Mouse (Mus musculus): Measurements from ENCODE around the gene Tspan1. TPM values are rescaled to one million over a fixed set of nuclear protein-coding genes. Genes with fewer than 3 reads are reported as not detected.

The Tspan1 gene
- total RNA-seq, 2 experiments from 2014 or later: 0.14 TPM; not detected in 1

DNA sequence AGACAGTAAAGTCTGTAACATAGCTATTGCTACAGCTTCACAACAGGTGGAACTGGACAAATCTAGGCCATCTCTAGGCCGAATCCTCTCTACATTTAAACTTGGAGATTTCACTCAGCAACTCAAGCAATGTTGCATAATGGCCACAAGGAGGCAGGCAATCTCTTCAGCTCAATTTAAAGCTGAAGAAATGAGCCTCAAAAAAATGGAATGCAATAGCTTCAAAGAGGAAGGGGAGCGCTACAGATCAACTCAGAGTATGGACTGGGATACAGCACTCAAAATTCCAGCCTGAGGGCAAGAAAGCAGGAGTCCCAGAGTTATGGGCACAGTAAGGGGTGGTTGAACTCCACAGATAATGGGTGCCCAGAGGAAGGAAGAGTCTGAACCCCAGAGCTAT, 32.4 kb downstream of the Tspan1 start:
- peak; percentile 24 to 34 for DNase-seq

DNA sequence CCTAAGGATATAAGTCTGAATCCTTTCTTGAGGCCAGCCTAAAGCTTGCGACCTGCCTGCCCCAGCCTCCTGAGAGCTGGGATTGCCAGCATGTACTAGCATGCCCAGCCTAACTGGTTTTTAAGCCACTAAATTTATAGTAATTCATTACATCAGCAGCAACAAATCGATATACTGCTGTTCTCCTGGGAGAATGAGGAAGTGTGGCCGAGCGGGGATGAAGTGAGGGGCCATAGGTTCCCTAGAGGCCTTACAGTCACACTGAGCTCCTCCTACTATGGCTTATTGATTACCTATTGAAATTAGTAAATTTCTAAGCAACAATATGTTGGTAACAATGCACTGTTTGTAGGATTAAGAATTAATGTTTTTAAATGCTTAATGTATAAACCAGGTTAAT, 34.3 kb downstream of the Tspan1 start:
- intact Hi-C loops (cut with DNase I): no loop called here
- DNase-seq: no peak

More for the DNA sequence above, 32.4 kb downstream of the Tspan1 start:
- intact Hi-C loops (cut with DNase I): loop anchor here (2.0 kb wide), 1 partner anchor 32 kb away; the partner anchor contains the start of gene Tspan1

- intact Hi-C loops (cut with DNase I): no loop called here
Observed at GRCm38 (mm10) chr4:116127956-116128355, 39.4 kb downstream of the Tspan1 start.

DNA sequence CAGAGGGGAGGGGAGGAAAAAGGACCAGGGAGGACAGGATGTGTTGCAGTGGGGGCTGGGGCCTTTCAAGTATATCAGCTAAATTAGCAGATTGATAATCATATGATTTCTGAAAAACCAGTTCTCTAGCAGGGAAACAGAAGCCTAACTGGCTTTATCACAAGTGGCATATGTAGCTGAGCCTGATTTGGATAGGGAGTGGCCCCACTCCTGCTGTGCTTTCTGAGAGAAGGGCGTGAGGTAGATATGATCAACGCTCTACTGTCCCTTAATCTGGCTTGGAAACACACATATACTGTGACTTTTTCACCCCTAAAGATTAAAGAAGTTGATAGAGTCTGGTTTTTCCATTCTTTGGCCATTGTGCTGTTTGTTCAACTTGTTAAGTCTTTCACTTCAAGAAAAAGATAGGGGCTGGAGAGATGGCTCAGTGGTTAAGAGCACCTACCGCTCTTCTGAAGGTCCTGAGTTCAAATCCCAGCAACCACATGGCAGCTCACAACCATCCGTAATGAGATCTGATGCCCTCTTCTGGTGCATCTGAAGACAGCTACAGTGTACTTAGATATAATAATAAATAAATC, 41.5 kb downstream of the Tspan1 start:
- no peak for DNase-seq
- intact Hi-C loops (cut with DNase I): no loop called here

More at GRCm38 (mm10) chr4:116127956-116128355, 39.4 kb downstream of the Tspan1 start:
- DNase-seq: no peak

DNA sequence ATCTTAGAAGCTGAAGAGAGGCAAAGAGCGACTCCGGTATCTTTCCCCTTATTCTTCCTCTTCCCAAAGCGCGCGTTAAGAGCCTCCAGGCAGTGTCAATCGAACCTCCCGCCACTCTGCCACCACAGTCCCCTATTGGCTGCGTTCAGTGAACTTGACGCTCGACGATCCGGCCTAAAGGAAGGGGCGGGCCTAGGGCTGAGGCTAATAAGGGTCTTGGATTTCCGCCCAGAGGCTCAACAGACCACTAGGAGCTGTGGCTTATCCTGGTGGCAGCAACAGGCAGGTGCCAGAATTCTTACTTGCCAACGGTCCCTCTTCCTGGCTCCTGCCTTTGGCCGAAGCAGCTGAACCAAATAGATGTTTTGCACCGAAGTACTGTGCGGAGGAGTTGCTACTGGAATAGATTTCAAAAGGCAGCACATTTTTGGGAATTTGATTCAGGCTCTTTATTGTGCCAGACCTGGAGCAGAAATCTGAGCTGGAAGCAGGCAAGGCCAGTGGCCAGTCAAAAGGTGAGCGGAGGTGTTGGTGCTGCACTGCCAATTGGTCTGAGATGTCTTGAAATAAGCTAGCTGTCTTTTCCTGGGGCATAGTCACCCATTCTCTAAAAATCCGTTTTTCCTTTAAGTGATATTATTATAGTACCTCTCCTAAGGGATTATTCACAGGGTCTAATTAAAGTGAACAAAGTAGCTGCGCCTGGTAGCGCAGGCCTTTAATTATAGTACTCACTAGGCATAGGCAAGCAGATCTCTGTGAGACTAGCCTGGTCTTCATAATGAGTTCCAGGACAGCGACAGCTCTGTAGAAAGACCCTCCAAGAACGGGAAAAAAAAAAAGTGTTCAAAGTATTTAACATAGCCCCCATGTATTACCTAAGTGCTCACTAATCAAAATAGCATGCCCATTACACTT, 43.5 kb downstream of the Tspan1 start, which contains the start of the genes Rad54l and Pomgnt1:
Gene Rad54l, minus strand, starts transcription at position 89 of the 918 bp plus-strand sequence.
Gene Pomgnt1, plus strand, starts transcription at position 239 of the 918 bp plus-strand sequence.
- peak; percentile 89 to 91 for DNase-seq
- intact Hi-C loops (cut with DNase I): no loop called here

DNA sequence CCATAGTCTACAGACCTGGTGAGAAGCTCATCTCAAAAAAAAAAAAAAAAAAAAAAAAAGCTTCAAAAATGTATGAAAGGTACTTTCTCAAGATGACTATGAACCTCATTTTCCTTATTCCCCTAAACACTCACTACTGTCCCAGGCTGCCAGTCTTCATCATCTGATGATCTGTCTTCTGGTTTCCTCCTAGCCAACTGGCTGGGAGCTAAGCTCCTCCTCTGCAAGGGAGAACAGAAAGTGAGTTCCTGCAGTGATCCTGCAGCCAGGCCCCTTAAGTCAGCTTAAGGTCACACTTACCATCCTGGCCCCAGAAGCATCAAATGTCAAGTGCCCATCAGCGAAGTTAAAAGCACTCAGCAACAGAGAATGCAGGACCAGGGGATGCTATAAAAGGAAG, 44.6 kb downstream of the Tspan1 start:
- no peak for DNase-seq
- intact Hi-C loops (cut with DNase I): no loop called here

Other genes with a start within 250 kb of the Tspan1 start
- gene Dmbx1, start 227.7 kb downstream of the Tspan1 start, total RNA-seq (2021): not detected
- under 1 TPM; 0.60 to 0.94 TPM for gene Faah, start 149.7 kb downstream of the Tspan1 start, total RNA-seq (2021)
- gene Nsun4, start 113.7 kb downstream of the Tspan1 start, total RNA-seq (2021): 10 to 100 TPM; 23.5 to 24.8 TPM
- gene Uqcrh, start 92.5 kb downstream of the Tspan1 start, total RNA-seq (2021): 1,000 to 10,000 TPM; 1,784 to 1,838 TPM
- 10 to 100 TPM; 33.2 to 39.7 TPM for gene Lrrc41, start 92.3 kb downstream of the Tspan1 start, total RNA-seq (2021)
- gene Rad54l, start 43.9 kb downstream of the Tspan1 start, total RNA-seq (2021): 1 to 10 TPM; 3.7 TPM
- gene Pomgnt1, start 43.8 kb downstream of the Tspan1 start, total RNA-seq (2021): 10 to 100 TPM; 78.4 to 81.9 TPM
- 1 to 10 TPM; 4.6 to 5.1 TPM for gene Lurap1, start 16.3 kb downstream of the Tspan1 start, total RNA-seq (2021)
- gene 1700042G07Rik, start 5.8 kb upstream of the Tspan1 start, total RNA-seq (2021): not detected
- under 1 TPM in 1 of 2 experiments, not detected in 1; 0.96 TPM for gene Gm49337, start 5.8 kb upstream of the Tspan1 start, total RNA-seq (2021)
- gene Pik3r3, start 54.0 kb upstream of the Tspan1 start, total RNA-seq (2021): 10 to 100 TPM; 20.6 to 29.3 TPM